Mouse (Mus musculus) ES-E14 (cell line): ENCODE results near the gene Ankfy1.

Source experiments
- CHD2 ChIP-seq: IDR thresholded peaks from 2 replicates; pipeline ENCODE4 v1.6.1; 2014; ENCODE audit warnings: mild to moderate bottlenecking, low read depth, low read length, inconsistent platforms
- MAFK ChIP-seq: IDR thresholded peaks from 2 replicates; pipeline ENCODE4 v1.6.1; 2014; ENCODE audit warnings: mild to moderate bottlenecking, low read depth, low read length, inconsistent platforms; ENCODE audit not compliant: insufficient read depth
- ZC3H11A ChIP-seq: IDR thresholded peaks from 2 replicates; pipeline ENCODE4 v1.6.1; 2012; ENCODE audit warnings: low read depth, mild to moderate bottlenecking, inconsistent platforms, low read length, borderline replicate concordance
- ZNF384 ChIP-seq: IDR thresholded peaks from 2 replicates; pipeline ENCODE4 v1.6.1; 2012; ENCODE audit warnings: low read depth, low read length, inconsistent platforms

- TF ChIP-seq ZC3H11A (no peak), ZNF384 (no peak), CHD2 (no peak), MAFK (no peak)
Observed at GRCm38 (mm10) chr11:72697323-72697722, 7.5 kb downstream of the Ankfy1 start.
